Mouse (Mus musculus): ENCODE results near the gene Hoxc8. TPM values are rescaled to one million over a fixed set of nuclear protein-coding genes. Genes with fewer than 3 reads are reported as not detected.

Hoxc8 gene
- total RNA-seq, 2 experiments from 2014 or later: not detected

GRCm38 (mm10) chr15:102963671-102964640, 26.5 kb upstream of the Hoxc8 start:
- intact Hi-C loops (cut with DNase I): loop anchor here (5.0 to 10.0 kb wide), 2 partner anchors 48 to 269 kb away; no protein-coding TSS in a partner anchor
- DNase-seq: no peak

GRCm38 (mm10) chr15:102965003-102965891, 25.2 kb upstream of the Hoxc8 start:
- intact Hi-C loops (cut with DNase I): loop anchor here (10.0 kb wide), 1 partner anchor 270 kb away; no protein-coding TSS in a partner anchor
- no peak for DNase-seq

- peak in 1 of 2 experiments; percentile 44 for DNase-seq
- intact Hi-C loops (cut with DNase I): loop anchor here (10.0 kb wide), 1 partner anchor 271 kb away; no protein-coding TSS in a partner anchor
Observed at GRCm38 (mm10) chr15:102965892-102966775, 24.3 kb upstream of the Hoxc8 start.

GRCm38 (mm10) chr15:102966776-102967311, 23.6 kb upstream of the Hoxc8 start, which contains the start of gene Hoxc10:
TSS of gene Hoxc10 (plus strand) at chr15:102966796.
- intact Hi-C loops (cut with DNase I): loop anchor here (10.0 kb wide), 1 partner anchor 272 kb away; no protein-coding TSS in a partner anchor

GRCm38 (mm10) chr15:102967312-102967510, 23.2 kb upstream of the Hoxc8 start, which contains the start of gene Hoxc5:
TSS of gene Hoxc5 (plus strand) at chr15:102967443.
- intact Hi-C loops (cut with DNase I): loop anchor here (10.0 kb wide), 1 partner anchor 272 kb away; no protein-coding TSS in a partner anchor
- no peak for DNase-seq

More at GRCm38 (mm10) chr15:102966776-102967311, 23.6 kb upstream of the Hoxc8 start, which contains the start of gene Hoxc10:
- no peak for DNase-seq

GRCm38 (mm10) chr15:102967511-102968397, 22.7 kb upstream of the Hoxc8 start:
- no peak for DNase-seq
- intact Hi-C loops (cut with DNase I): loop anchor here (10.0 kb wide), 1 partner anchor 273 kb away; no protein-coding TSS in a partner anchor

- DNase-seq: no peak
- intact Hi-C loops (cut with DNase I): loop anchor here (10.0 kb wide), 1 partner anchor 274 kb away; no protein-coding TSS in a partner anchor
Observed at GRCm38 (mm10) chr15:102969296-102969695, 21.1 kb upstream of the Hoxc8 start.

- DNase-seq: no peak
- intact Hi-C loops (cut with DNase I): loop anchor here (5.0 kb wide), 1 partner anchor 208 kb away; no protein-coding TSS in a partner anchor
Observed at GRCm38 (mm10) chr15:102970740-102971139, 19.7 kb upstream of the Hoxc8 start.

- intact Hi-C loops (cut with DNase I): loop anchor here (5.0 kb wide), 1 partner anchor 210 kb away; no protein-coding TSS in a partner anchor
- no peak for DNase-seq
Observed at GRCm38 (mm10) chr15:102972254-102972653, 18.2 kb upstream of the Hoxc8 start.

GRCm38 (mm10) chr15:102972753-102973152, 17.7 kb upstream of the Hoxc8 start:
- no peak for DNase-seq
- intact Hi-C loops (cut with DNase I): loop anchor here (5.0 kb wide), 1 partner anchor 210 kb away; no protein-coding TSS in a partner anchor

GRCm38 (mm10) chr15:102975034-102975433, 15.4 kb upstream of the Hoxc8 start:
- no peak for DNase-seq
- intact Hi-C loops (cut with DNase I): no loop called here

GRCm38 (mm10) chr15:102975688-102976111, 14.7 kb upstream of the Hoxc8 start:
- intact Hi-C loops (cut with DNase I): no loop called here
- DNase-seq: no peak

- intact Hi-C loops (cut with DNase I): no loop called here
- no peak for DNase-seq
Observed at GRCm38 (mm10) chr15:102976171-102976570, 14.2 kb upstream of the Hoxc8 start, which contains the start of gene Hoxc9. TSS of gene Hoxc9 (plus strand) at chr15:102976439.

- no peak for DNase-seq
- intact Hi-C loops (cut with DNase I): no loop called here
Observed at GRCm38 (mm10) chr15:102976631-102977422, 13.6 kb upstream of the Hoxc8 start.

- intact Hi-C loops (cut with DNase I): no loop called here
Observed at GRCm38 (mm10) chr15:102977423-102977974, 12.9 kb upstream of the Hoxc8 start.

GRCm38 (mm10) chr15:102978615-102979515, 11.5 kb upstream of the Hoxc8 start:
- no peak for DNase-seq
- intact Hi-C loops (cut with DNase I): no loop called here

More at GRCm38 (mm10) chr15:102977423-102977974, 12.9 kb upstream of the Hoxc8 start:
- no peak for DNase-seq
